Mouse (Mus musculus): ENCODE data around the gene Bcl9l. TPM values are rescaled to one million over a fixed set of nuclear protein-coding genes. Genes with fewer than 3 reads are reported as not detected.

Bcl9l gene
- polyA plus RNA-seq, 1 experiment, result 19.2 TPM

DNA sequence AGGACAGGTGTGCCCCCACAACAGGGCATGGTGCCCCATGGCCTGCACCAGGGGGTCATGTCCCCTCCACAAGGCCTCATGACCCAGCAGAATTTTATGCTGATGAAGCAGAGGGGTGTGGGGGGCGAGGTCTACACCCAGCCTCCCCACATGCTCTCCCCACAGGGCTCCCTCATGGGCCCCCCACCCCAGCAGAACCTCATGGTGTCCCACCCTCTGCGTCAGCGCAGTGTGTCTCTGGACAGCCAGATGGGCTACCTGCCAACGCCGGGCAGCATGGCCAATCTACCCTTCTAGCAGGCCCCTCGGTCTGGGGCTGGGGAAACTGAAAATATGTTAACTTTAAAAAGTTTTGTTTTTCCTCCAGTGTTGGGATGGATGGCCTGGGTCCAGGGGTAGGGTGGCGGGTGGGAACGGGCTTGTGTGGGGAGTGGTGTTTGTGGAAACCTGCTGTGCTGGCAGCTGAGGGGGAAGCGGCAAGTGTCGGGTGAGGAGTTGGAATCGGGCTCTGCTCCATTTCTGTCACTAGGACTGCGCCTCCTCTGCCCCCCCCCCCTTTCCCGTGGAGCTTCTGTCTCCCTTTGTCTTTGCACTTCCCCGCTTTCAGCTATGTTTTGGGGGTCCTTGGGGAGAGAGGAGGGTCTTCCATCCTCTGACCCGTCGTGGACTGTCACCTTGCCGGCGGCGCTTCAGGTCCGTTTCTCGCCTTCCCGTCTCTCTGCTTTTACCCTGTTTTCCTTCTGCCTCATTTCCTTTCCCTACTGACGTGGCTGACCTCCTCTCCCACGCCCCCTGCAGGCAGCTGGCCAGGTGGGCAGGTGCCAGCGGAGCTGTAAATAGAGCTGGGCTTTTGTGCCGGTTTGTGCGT lies 27.1 kb downstream of the Bcl9l start:
- peak overlapping the region; percentile 67 for H3K4me3 ChIP-seq (ENCODE audit: insufficient read depth, low read depth, low read length)
- peak overlapping the region; percentile 88 for H3K27ac ChIP-seq (replicated peaks; ENCODE audit: low read depth, low read length)
- H3K4me1 ChIP-seq (ENCODE audit: control insufficient read depth, insufficient read depth, insufficient read length, low read length), result peaks cover 32% of the 10 kb centered on the region

DNA sequence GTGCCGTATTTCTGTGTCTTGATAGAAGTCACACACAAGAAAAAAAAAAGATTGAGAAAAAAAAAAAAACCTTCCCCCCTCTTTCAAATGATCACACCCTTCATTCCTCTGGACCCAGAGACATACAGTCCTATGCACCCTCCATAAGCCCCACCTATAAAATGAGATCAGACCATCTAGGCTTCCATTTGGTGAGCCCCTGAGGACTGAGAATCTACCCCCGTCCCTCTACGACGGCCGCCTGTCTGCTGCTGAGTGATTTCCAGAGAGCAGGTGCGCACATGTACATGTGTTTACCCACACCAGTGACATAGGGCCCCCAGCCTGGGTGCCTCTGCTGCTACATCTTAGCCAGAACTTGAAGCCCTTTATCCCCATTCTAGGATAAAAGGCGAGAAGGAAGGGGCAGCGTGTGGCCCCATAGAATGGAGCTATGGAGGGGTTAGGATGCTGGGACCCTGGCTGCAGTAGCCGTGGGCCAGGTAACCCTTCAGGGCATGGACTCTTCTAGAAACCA lies 27.8 kb downstream of the Bcl9l start:
- H3K4me1 ChIP-seq (ENCODE audit: control insufficient read depth, insufficient read depth, insufficient read length, low read length), result peaks cover 32% of the 10 kb centered on the region
- H3K4me3 ChIP-seq (ENCODE audit: insufficient read depth, low read depth, low read length), result peak overlapping the region; percentile 67; the same call in 1 of the 2 replicates
- H3K27ac ChIP-seq (replicated peaks; ENCODE audit: low read depth, low read length), result peak overlapping the region; percentile 88

DNA sequence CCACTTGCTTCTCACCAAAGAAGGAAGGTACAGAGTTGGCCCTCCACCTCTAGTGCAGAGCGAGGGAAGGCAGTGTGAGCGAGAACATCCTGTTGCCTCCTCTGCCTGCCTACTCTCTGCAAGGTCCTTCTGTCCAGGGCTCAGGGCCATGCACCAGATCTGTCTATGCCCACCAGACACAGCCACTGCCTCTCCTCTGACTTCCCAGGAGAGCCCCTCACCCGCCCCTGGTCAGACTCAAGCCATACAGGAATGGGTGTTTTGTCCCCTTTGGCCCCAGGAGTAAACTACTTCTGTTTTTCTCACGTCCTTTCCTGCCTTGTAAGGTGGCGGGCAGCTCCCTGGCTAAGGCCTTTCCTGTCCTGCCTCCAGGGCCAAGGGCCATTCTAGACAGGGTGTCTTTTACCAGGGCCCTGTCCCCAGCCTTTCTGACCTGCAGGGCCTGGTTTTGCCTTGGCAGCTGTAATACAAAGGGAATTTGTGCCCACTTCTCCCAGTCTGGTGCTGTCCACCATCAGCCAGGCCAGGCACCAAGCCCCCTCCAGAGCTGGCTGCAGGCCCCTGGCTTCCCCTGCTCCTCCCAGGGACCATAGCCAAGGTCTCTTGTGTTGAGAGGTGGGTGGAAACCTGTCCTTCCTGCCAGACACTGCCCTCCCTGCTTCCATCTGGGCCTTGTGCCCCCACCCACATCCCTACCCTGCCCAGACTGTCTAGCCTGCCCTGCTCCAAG lies 28.4 kb downstream of the Bcl9l start:
- H3K4me1 ChIP-seq (ENCODE audit: control insufficient read depth, insufficient read depth, insufficient read length, low read length), result peaks cover 32% of the 10 kb centered on the region
- H3K4me3 ChIP-seq (ENCODE audit: insufficient read depth, low read depth, low read length), result no peak overlapping the region
- peak overlapping the region; percentile 88 for H3K27ac ChIP-seq (replicated peaks; ENCODE audit: low read depth, low read length)

GRCm38 (mm10) chr9:44511935-44512716 lies 29.5 kb downstream of the Bcl9l start:
- no peak overlapping the region for H3K4me3 ChIP-seq (ENCODE audit: insufficient read depth, low read depth, low read length)
- H3K4me1 ChIP-seq (ENCODE audit: control insufficient read depth, insufficient read depth, insufficient read length, low read length), result peaks cover 32% of the 10 kb centered on the region
- peak overlapping the region; percentile 86 for H3K27ac ChIP-seq (replicated peaks; ENCODE audit: low read depth, low read length)

GRCm38 (mm10) chr9:44512717-44513003 lies 30.0 kb downstream of the Bcl9l start:
- Histone ChIP-seq H3K27ac (replicated peaks; ENCODE audit: low read depth, low read length) (peak overlapping the region; percentile 86), H3K4me1 (ENCODE audit: control insufficient read depth, insufficient read depth, insufficient read length, low read length) (peaks cover 32% of the 10 kb centered on the region), H3K4me3 (ENCODE audit: insufficient read depth, low read depth, low read length) (no peak overlapping the region)

GRCm38 (mm10) chr9:44513121-44513520 lies 30.5 kb downstream of the Bcl9l start:
- Histone ChIP-seq H3K4me3 (ENCODE audit: insufficient read depth, low read depth, low read length) (no peak overlapping the region), H3K27ac (replicated peaks; ENCODE audit: low read depth, low read length) (peak overlapping the region; percentile 86), H3K4me1 (ENCODE audit: control insufficient read depth, insufficient read depth, insufficient read length, low read length) (peaks cover 35% of the 10 kb centered on the region)

DNA sequence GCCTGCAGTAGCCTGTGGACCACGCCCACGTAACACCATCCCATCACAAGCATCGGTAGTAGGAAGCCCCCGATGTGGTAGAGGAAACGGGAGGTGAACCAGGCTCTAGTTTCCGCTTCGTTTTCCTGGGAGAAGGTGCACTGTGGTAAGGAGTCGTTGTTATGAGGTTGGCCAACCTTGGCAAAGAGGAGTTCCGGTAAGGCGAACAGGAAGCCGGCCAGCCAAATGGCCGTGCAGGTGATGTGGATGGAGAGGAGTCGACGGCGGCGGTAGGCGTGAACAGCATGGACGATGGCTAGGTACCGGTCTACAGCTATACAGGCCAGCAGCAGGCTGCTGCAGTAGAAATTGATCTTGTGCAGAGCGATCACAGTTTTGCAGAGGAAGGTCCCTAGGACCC lies 31.0 kb downstream of the Bcl9l start:
- Histone ChIP-seq H3K27ac (replicated peaks; ENCODE audit: low read depth, low read length) (no peak overlapping the region), H3K4me3 (ENCODE audit: insufficient read depth, low read depth, low read length) (no peak overlapping the region)

DNA sequence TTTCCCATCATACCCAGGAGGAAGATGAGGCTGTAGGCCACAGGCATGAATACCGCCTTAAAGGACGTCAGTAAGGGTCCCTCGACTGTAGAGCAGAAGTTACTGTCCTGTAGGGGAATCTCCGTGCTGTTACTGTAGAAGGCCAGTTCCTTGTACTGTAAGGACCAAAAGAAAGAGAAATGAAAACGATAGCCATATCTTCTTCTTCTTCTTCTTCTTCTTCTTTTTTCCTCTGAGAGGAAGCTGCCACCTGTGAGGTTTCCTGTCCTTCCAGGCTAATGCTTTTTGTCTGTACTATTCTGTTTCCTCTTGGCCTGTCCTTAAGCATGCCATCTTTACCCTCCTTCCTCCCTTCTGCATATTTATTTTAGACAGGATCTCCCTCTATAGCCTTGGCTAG lies 31.5 kb downstream of the Bcl9l start:
- Histone ChIP-seq H3K27ac (replicated peaks; ENCODE audit: low read depth, low read length) (no peak overlapping the region), H3K4me1 (ENCODE audit: control insufficient read depth, insufficient read depth, insufficient read length, low read length) (peaks cover 41% of the 10 kb centered on the region), H3K4me3 (ENCODE audit: insufficient read depth, low read depth, low read length) (no peak overlapping the region)

More for the DNA sequence above, 31.0 kb downstream of the Bcl9l start:
- H3K4me1 ChIP-seq (ENCODE audit: control insufficient read depth, insufficient read depth, insufficient read length, low read length), result peaks cover 38% of the 10 kb centered on the region

DNA sequence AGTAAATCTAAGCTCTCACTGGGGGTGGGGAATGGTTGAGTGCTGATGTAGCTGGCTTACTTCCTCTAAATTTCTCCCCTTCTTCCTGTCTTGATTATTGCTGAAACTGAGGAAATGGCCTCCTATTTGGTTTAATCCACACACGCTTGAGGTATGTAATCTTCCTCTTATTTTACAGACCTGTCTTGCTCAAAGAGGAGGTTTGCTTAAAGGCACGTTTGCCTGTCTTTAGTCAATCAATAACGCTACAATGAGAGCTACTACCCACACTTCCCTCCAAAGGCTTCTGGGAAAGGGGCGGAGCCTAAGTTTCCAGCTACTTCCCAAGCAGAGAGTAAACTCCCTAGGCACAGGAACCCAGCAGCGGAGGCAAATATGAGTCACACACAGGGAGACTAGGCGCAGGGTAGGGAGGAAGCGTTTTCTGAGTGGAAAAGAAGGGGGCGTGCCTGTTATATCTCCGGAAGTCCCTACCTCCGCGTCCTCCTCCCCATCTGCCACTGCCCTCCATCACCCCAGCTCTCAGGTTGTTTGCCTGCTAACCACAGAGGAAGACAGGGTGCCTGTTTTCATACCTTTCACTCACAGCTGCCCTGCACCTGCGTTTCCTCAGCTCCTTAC lies 32.6 kb downstream of the Bcl9l start:
- Histone ChIP-seq H3K27ac (replicated peaks; ENCODE audit: low read depth, low read length) (peak overlapping the region; percentile 70), H3K4me1 (ENCODE audit: control insufficient read depth, insufficient read depth, insufficient read length, low read length) (peaks cover 35% of the 10 kb centered on the region), H3K4me3 (ENCODE audit: insufficient read depth, low read depth, low read length) (no peak overlapping the region; the same call in 1 of the 2 replicates)

DNA sequence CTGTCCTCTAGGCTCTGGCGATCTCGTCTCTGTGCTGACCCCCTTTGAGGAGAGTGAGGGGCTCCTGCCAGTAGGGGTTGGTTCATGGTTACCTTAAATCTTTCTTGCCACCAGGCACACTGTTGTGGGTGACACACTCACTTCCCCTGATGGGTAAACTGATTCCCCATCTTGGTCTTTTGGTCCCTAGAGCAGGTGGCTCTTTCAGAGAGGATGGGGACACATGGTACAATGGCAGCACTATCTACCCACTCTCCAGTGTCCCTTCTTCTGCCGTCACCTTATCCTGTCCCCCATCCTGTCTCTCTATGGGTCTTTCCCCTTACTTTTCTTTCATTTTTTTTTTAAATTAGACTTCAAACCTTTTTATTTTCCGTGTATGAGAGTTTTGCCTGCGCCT lies 33.3 kb downstream of the Bcl9l start:
- Histone ChIP-seq H3K4me3 (ENCODE audit: insufficient read depth, low read depth, low read length) (no peak overlapping the region), H3K27ac (replicated peaks; ENCODE audit: low read depth, low read length) (peak overlapping the region; percentile 70; the same call in 1 of the 2 replicates), H3K4me1 (ENCODE audit: control insufficient read depth, insufficient read depth, insufficient read length, low read length) (peaks cover 28% of the 10 kb centered on the region)

GRCm38 (mm10) chr9:44517368-44517767 lies 34.7 kb downstream of the Bcl9l start:
- Histone ChIP-seq H3K4me3 (ENCODE audit: insufficient read depth, low read depth, low read length) (no peak overlapping the region), H3K4me1 (ENCODE audit: control insufficient read depth, insufficient read depth, insufficient read length, low read length) (peaks cover 16% of the 10 kb centered on the region), H3K27ac (replicated peaks; ENCODE audit: low read depth, low read length) (no peak overlapping the region)

DNA sequence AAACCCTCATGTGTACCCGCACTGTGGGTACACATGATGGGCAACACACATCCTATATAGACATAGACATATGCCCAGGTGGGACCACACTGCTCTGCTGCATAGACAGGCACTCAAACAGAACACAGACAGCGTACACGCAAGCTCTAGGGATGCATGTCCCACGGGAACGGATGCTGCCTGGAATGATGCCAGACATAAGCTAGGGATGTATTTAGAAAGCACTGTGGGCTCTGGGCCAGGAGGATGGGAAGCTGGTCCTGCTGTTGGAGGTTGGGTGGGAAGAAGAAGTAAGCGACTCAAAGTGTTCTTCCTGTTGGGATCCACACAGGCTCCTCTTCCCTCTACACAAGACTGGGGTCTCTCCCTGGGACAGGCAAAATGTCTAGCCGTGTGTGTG lies 35.4 kb downstream of the Bcl9l start:
- Histone ChIP-seq H3K27ac (replicated peaks; ENCODE audit: low read depth, low read length) (peak overlapping the region; percentile 79), H3K4me3 (ENCODE audit: insufficient read depth, low read depth, low read length) (no peak overlapping the region), H3K4me1 (ENCODE audit: control insufficient read depth, insufficient read depth, insufficient read length, low read length) (peaks cover 15% of the 10 kb centered on the region)

GRCm38 (mm10) chr9:44521927-44522326 lies 39.3 kb downstream of the Bcl9l start:
- Histone ChIP-seq H3K4me3 (ENCODE audit: insufficient read depth, low read depth, low read length) (no peak overlapping the region), H3K27ac (replicated peaks; ENCODE audit: low read depth, low read length) (no peak overlapping the region), H3K4me1 (ENCODE audit: control insufficient read depth, insufficient read depth, insufficient read length, low read length) (peaks cover 11% of the 10 kb centered on the region)

- no peak overlapping the region for H3K27ac ChIP-seq (replicated peaks; ENCODE audit: low read depth, low read length)
- H3K4me3 ChIP-seq (ENCODE audit: insufficient read depth, low read depth, low read length), result no peak overlapping the region
- peaks cover 10% of the 10 kb centered on the region for H3K4me1 ChIP-seq (ENCODE audit: control insufficient read depth, insufficient read depth, insufficient read length, low read length)
Observed at GRCm38 (mm10) chr9:44523686-44524085, 41.1 kb downstream of the Bcl9l start.

All from brown adipose tissue, adult 24 weeks (tissue).